Mouse (Mus musculus): ENCODE results near the gene Thyn1.
A peak's percentile ranks its signal among the peaks of the same experiment; 100 is the strongest.

Thyn1 gene

DNA sequence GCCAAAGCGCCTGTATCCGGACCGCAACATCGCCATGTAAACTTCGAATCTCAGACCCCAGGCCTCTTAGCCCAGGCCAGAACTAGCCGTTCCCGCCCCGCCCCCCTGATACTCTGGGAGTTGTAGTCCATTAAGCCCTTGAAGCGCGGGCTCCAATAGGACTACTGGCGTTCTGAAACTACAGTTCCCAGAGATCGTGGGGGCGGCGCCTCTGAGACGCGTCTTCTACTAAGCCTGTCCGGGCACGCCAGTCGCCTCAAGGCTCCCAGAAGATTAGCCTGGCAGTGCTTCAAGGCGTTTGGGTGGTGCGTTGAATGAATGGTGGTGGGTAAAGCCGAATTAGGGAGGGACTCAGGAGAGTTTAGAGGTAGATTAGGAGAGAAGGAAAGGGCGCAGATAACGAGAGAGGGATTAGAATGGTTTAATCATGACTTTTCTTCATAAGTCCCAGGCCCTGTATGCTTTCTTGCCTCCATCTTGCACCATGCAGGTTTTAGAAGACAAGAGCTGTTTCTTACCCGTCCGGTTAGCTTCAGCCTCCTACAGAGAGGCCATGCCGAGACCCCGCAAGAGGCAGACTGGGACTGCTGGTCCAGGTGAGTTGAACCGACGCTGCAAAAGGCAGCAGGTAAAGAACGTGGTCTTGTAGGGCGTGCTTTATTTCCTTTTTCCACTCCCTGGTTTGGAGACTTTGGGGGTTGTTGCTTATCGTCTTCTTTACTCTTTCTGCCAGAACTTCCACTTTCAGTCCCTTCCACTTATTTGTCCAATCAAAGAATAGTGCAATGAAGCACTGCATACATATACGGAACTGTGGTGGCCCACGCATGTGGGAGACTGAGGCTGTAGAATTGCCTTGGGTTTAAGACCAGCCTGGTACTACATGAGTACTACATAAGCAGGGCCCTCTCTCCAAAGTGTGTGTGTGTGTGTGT lies at the start of gene Thyn1, which contains the start of gene Acad8:
Gene Thyn1, plus strand, starts transcription at position 250 of the 935 bp plus-strand sequence.
Gene Acad8, minus strand, starts transcription at position 106 of the 935 bp plus-strand sequence.
- DNase-seq (ENCODE audit: low spot score): peak; percentile 96

DNA sequence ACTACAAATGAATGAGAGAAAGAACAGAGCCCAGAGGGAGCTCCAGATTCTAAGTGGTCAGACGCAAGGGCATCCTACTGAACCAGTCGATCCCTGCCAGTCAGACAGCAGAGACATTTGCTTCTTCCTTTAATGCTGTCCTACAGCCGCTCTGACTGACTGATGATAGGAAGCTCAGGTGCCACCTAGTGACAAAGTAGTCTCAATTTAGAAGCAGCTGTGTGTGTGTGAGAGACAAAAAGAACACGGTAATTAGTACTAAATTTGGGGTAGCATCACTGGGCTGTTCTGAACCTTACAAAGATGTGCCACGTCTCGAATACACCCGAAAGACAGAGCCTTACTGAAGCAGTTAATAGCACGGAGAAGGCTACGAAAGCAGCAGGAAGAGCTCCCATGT lies 21.8 kb upstream of the Thyn1 start:
- DNase-seq (ENCODE audit: low spot score): no peak

DNA sequence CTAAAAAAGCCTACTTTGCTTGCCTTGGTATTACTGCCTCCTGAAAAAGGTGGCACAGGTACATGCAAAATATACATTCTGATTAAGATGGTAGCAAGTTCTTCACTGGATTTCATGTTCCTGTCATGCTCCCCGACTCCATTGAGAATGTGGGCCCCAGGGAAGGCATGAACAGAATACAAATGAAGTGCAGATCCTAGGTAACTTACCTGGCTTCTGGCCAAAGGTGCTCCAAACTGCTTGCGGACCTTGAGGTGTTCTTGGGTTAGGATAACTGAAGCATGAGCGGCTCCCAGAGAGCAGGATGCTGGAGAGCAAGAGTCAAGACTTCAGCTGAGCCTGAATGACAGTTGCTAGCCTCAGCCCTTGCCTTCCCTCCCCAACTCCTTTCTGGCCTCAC lies 20.7 kb upstream of the Thyn1 start:
- DNase-seq (ENCODE audit: low spot score): no peak

DNA sequence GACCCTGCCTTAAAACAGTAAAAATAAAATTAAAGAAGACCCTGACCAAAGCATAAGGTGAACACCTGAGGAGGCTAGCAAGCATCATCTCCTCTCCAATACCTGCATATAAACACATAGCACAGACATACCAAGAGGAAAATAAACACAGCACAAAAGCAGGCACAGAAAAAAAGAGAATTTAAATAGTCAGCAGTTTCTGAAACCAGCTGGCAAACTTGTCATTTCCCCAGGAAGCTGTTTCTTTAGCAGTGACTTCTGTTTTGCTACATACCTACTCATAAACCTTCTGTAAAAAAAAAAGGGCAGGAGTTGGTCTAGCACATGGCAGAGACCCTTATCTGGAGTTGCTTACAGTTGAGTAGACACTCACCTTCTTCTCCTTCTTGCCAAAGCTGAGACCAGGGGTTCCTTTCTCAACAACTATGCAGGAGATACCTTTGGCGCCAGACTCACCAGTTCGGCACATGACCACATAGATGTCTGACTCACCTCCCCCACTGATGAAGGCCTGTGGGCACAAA lies 14.4 kb upstream of the Thyn1 start:
- no peak for DNase-seq (ENCODE audit: low spot score)

DNA sequence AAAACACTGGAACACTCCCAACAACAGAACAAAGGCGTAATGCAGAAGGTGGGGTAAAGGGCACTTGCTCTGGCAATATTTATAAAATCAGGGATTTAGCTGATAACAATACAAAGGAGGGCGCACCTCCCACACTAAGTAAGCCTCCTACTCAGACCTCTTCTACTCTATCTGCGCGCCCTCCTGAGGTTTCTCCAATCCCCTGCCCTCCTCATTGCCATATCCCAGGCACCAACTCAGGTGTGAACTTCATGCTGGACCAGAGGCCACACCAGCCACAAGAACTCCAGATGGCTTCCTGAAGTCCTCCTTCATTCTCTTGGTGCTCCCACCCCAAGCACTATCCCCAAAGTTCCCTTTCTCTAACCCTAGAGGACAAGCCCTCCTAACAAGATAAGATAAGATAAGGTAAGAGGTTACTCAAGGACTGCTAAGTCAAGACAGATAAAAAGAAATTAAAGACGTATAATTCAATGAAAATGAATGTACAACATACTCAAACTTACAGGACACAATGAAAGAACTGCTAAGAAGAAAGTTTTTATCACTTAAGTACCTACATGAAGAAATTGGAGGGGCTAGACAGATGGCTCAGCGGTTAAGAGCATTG lies 13.7 kb upstream of the Thyn1 start:
- DNase-seq (ENCODE audit: low spot score): no peak

DNA sequence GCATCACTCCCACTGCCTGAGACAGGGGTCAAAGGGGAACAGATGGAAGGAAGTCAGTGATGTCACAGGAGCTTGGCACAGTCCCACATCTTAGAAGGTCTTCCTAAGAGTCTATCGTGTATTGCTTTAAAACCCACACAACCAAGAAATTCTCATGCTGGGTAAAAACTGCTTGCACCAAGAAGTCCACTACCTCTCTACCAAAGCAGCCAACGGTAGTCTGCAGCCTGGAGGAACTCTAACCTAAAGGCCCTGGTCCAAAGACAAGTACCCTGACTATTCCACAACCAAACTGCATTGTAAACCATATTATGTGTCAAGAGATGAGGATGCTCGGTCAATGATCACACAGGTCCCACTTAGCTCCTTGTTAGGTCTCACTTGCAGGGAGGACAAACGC lies 9.3 kb upstream of the Thyn1 start:
- DNase-seq (ENCODE audit: low spot score): no peak

DNA sequence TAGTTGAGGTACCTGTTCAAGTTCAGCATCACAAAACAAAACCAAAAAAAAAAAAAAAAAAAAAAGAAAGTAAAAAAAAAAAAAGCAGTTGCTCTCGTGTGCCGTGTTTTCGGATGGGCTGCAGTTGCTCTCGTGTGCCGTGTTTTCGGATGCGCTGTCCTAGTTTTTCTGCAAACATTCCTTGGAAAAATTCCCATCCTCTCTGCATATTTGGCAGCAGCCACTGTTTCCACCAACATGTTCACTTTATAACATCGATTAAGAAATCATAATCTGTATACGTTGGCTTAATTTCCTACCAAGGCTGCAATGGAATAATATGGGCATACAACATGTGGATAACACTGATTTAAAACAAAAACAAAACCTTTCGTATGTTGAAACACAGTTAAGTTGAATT lies 6.4 kb upstream of the Thyn1 start:
- DNase-seq (ENCODE audit: low spot score): no peak

DNA sequence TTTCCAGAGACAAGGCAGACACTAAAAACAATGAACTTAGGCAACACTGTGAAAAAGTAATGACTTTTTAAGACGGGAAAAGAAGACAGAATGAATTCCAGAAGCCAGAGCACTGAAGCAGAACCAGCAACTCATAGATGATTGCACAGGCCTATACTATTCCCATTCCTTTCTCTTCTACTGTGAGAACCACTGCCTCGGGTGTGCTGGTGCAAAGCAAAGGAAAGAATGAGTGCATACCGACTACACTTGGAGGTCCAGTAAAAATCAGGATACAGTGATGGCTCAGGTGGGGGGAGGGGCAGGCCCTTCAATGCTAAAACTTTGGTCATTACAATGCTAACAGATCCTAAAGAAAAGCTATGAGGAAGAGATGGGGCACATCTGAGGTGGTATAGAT lies 5.6 kb upstream of the Thyn1 start:
- no peak for DNase-seq (ENCODE audit: low spot score)

DNA sequence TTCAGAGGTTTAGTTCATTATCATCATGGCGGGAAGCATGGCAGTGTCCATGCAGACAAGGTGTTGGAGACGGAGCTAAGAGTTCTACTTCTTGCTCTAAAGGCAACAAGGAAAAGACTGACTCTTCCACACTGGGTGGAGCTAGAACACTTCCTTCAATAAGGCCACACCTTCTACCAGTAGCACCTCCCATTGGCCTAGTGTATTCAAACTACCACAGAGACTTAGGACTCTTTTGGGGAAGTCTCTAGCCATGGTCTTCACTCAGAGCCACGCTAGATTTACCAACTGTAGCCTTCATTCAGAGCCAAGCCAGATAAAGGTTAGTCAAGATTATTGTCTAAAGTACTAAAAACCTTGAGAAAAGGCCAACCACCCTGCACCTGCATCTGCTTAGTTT lies 2.4 kb upstream of the Thyn1 start:
- no peak for DNase-seq (ENCODE audit: low spot score)

DNA sequence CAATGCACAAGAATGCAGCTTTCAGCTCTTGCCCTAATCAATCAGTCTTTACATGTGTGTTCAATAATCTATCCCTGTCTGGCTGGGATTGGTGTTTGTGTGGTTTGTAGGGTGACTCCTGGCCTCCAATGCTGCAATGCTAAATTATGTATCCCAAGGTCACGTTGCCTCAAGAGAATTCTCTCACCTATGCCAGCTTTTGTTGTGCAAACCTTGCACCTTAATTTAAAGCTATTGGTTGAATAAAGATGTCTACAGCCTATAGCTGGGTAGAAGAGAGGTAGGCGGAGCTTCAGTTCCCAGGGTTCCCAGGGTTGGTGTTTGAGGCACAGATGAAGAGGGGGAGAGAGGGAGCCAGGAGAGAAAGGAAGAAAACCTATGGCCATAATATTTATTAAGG lies 2.0 kb upstream of the Thyn1 start:
- DNase-seq (ENCODE audit: low spot score): no peak

DNA sequence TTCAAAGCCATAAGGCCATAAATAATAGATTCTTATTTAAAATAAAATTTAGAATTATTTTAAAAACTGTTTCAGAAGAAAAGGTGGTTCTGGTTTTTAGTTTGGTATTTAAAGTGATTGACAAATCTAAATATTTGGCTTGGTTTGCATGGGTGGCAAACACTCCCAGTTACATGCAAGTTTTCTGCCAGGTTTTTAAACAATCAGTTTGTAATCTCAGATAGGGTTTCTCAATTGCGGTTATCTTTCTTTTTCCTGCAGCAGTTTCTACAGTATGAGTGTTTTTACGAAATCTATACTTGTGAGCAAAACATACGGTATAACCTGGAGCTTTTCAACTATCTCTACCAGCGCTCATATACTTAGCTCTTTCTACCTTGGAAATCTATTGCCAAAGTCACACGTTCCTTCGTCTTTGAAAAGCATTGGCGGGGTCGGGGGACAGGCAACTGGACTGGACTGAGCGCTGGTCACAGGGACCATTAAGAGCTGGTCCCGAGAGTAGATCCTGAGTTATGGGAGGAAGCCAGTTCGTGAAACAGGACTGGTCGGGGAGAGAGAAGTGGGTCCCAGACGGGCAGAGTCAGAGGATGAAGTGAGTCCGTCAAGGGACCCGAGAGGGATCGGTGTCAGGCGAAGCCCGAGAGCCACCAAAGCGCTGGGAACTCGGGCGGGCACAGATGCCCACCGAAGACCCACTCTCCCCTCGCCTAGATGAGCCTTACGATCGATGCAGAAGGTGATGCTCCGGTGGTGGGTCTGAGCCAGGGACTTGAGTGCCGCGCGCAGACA lies 645 bp upstream of the Thyn1 start:
- DNase-seq (ENCODE audit: low spot score): no peak

DNA sequence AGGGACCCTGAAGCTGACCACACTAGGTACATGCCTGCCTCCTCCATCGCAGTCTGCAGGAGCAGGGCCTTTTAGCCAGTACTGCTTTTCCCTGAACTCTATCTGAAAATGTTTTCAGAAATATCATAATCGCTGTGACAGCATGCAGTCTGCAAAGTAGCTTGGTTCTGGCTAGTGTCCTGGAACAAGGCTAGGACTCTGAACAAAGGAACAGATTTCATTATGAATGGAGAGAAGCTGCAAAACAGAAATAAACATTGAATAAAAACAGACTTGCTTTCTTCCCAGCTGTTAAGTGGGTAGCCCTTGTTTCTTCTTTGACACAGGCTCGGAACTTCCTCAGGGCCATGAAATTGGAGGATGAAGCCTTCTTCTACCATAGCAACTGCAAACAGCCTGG lies 5.7 kb downstream of the Thyn1 start:
- DNase-seq (ENCODE audit: low spot score): no peak

DNA sequence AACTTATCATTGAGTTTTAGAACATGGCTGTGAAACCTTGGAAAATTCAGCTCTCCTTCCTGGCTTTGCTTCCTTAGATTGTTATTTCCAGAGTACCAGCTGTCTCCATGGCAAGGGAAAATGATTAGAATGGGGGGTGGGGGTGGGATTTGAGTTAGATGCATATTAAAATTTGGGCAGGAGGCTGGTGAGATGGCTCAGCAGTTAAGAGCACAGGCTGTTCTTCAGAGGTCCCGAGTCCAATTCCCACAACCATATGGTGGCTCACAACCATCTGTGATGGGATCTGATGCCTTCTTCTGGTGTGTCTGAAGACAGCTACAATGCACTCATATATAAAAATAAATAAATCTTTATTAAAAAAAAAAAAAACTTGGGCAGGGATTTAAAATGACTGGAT lies 6.4 kb downstream of the Thyn1 start:
- no peak for DNase-seq (ENCODE audit: low spot score)

DNA sequence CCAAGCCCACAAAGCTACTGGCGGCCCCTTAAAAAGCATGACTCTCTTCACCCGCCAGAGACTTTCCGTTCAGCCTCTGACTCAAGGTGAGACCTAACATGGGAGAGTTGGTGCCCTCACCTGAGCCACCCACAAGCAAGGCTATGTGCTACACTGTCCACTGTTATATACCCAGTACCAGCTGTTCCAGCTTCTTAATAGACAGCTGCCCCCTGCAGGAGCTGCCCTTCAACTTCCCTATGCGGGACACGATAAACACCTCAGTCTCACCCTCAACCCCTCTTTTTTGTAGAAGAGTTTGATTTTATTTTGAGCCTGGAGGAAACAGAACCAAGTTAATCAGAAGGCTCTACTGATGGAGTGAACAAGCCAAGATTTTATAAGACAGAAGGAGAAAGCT lies 7.4 kb downstream of the Thyn1 start:
- DNase-seq (ENCODE audit: low spot score): no peak

DNA sequence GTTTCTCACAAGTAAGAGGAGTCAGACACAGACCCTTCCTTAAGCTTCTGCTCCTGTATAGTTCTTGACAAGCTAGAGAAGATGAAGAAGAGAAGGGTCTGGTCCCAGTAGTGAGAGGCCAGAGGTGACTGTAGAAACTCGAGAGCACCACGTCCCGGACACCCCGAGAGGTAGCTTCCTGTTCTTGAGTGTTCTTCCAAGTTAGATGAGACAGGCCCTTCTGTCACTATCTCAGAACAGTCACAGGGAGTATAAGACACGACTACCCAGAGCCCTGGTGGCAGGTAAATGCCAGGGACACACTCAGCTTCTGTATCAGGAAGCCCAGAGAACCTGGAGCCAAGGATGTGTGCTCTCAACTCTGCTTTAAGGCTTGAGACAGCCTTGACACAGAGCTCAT lies 9.7 kb downstream of the Thyn1 start:
- DNase-seq (ENCODE audit: low spot score): no peak

DNA sequence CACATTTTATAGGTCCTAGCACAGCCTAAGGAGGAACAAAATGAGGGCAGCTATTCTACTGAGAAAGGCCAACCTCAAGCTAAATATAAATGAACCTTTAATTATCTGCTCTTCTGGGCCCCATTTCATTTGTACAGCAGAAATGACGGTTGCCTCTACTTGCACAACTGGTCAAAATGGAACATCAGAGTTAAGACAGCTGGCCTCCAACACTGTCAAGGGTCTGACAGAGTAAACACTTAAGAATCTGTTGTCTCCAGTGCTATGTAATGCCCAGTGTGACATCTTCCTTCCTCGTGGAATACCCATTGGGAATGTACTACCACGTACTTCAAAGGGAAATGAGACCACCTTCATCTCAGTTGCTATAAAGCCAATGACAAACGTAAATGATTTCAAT lies 12.1 kb downstream of the Thyn1 start:
- no peak for DNase-seq (ENCODE audit: low spot score)

DNA sequence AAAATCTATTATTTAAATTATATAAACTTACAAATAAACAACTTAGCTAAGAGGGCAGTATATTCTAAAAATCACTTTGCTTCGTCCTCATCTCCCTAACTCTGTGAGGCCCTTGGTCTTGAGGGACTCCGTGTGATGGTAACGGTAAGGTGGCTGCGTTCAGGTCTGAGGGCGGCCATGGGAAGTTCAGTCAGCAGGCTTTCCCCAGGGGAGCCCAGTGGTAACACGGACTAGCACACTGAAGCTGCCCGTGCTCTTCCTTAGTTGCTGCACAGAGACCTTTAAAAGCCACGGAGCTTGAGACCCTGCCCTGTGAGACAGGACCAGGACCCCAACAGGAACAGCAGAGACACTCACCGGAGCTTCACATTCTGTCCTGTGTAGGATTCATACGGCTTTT lies 19.5 kb downstream of the Thyn1 start:
- DNase-seq (ENCODE audit: low spot score): no peak

DNA sequence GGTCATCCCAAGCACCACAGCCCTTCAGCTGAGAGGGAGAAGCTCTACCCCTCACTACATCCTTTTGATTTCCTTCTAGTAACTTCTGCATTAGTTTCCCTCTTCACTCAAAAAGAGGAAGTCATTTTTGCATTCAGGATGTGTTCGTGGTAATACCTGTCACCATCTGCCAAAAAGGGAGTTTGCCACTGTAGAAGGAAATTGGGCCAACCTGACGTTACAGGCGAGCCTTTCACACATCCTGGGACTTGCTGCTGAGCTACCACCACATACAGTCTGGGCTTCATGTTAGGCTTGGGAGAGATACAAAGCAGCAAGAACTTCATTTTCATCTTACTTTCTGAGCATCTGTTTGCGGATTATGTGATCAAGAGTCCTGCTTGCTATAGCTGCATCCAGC lies 24.2 kb downstream of the Thyn1 start:
- DNase-seq (ENCODE audit: low spot score): no peak

DNA sequence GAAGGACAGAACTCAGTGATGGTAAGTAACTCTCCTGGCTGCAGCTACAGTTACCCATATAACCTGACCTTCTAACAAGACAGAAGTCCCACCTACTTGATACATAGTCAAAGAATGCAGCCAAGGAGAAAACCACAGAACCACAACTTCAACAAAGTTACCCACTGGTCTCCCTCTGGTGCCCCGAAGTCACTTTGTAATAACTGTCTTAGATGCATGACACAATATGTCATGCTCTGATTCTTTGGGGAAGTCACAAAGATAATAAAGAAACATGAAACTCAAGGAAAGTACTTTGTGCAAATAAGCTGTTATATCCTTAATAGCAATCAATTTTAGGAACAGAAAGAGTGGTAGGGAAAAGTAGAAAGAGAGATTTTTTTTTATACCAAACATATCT lies 27.2 kb downstream of the Thyn1 start:
- DNase-seq (ENCODE audit: low spot score): no peak

DNA sequence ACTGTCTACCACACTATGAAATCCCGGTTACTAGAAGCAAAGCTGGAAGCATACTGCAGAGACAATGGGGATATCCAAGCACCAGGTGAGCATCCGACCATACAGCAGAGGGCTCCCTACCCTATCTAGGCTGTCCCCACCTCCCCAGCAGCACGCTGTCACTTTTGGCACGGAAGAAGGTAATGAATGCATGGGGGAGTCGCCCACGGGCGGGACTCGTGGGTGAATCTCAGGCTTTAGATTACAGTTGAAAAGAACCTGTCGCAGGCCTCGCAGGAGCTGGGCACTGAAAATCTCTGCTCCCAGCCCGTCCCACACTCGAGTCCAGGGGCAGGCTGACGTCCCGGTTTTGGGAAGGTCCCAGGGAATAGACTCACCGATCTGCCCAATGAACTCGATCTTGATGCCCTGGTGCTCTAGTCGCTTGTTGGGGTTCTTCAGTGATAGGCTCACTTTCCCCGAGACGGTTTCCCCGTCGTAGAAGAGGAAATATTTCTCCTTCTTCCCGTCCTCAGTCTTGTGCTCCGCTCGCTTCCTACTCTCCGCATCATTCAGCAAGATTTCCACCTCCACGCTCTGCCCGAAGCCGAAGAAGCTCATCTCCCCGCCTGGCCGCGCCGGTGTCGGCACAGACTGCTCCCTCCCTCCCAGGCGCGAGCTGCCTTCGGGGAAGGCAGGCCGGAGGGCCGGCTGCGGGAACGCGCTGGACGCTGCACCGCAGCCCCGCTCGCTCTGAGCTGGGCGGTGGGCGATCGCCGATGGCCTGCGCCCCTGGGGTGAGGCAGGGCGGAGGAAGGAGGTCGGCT lies 29.7 kb downstream of the Thyn1 start:
- DNase-seq (ENCODE audit: low spot score): peak; percentile 18
